Mouse (Mus musculus) kidney, postnatal 0 days (tissue): ENCODE data around the gene Rnf121. TPM values are rescaled to one million over a fixed set of nuclear protein-coding genes. Genes with fewer than 3 reads are reported as not detected.
A peak's percentile ranks its signal among the peaks of the same experiment; 100 is the strongest.

ENCODE experiments used
- ATAC-seq: fragments of 200-750 bp; cut with Nextera tagmentation; replicated peaks from 2 replicates; pipeline ENCODE4 v1.8.0; 2017; ENCODE audit warnings: low read depth, moderate number of reproducible peaks, moderate TSS enrichment, moderate library complexity; ENCODE audit not compliant: low FRiP score
- DNase-seq: peaks from one replicate; pipeline ENCODE4 v3.0.0-alpha.2; 2016; ENCODE audit warnings: low spot score
- H3K27ac ChIP-seq: fragments of 300-500 bp; sonication (generic); 2 replicates; pipeline ENCODE4 v1.5.1; 2014; ENCODE audit warnings: mild to moderate bottlenecking
- H3K27me3 ChIP-seq: fragments of 300-500 bp; sonication (generic); 2 replicates; pipeline ENCODE4 v1.6.1; 2014; ENCODE audit warnings: low read length, mixed read lengths; ENCODE audit not compliant: insufficient read depth
- H3K36me3 ChIP-seq: fragments of 300-500 bp; sonication (generic); 2 replicates; pipeline ENCODE4 v1.6.1; 2014; ENCODE audit warnings: low read length, mixed read lengths; ENCODE audit not compliant: insufficient read depth
- H3K4me1 ChIP-seq: fragments of 300-500 bp; sonication (generic); replicated peaks from 2 replicates; pipeline ENCODE4 v1.6.1; 2014; ENCODE audit warnings: antibody characterized with exemption, low read length, mixed read lengths; ENCODE audit not compliant: insufficient read depth
- H3K4me2 ChIP-seq: fragments of 300-500 bp; sonication (generic); 2 replicates; pipeline ENCODE4 v1.6.1; 2014; ENCODE audit warnings: mild to moderate bottlenecking, low read length, moderate library complexity, mixed read lengths
- H3K4me3 ChIP-seq: fragments of 300-500 bp; sonication (generic); replicated peaks from 2 replicates; pipeline ENCODE4 v1.5.1; 2014; ENCODE audit warnings: low read depth, low read length
- H3K9ac ChIP-seq: fragments of 300-500 bp; sonication (generic); 2 replicates; pipeline ENCODE4 v1.6.1; 2014; ENCODE audit warnings: low read depth, low read length
- H3K9me3 ChIP-seq: fragments of 300-500 bp; sonication (generic); replicated peaks from 2 replicates; pipeline ENCODE4 v1.6.1; 2016; ENCODE audit warnings: low read length, inconsistent platforms, mixed read lengths
- CTCF ChIP-seq: IDR thresholded peaks from 2 replicates; pipeline ENCODE4 v1.5.1; 2016; ENCODE audit warnings: antibody characterized with exemption, low read depth, mild to moderate bottlenecking, moderate library complexity
- WGBS: fragments of 180-500 bp; shearing (Covaris S2); extraction: QIAGEN DNeasy Blood & Tissue Kit; methylation state at CpG from one replicate; pipeline ENCODE4 v1.1.7; 2014; 5-methylcytosine and 5-hydroxymethylcytosine counted together
- polyA plus RNA-seq: library from polyadenylated mRNA; unstranded; fragments of >200 nt; fragmentation: Nextera tagmentation; extraction: Ambion mirVana; gene quantifications from 2 replicates; pipeline ENCODE4 v1.2.1, GENCODE M21; 2015

The Rnf121 gene
- polyA plus RNA-seq, 1 experiment from 2014 or later: 24.8 TPM

DNA sequence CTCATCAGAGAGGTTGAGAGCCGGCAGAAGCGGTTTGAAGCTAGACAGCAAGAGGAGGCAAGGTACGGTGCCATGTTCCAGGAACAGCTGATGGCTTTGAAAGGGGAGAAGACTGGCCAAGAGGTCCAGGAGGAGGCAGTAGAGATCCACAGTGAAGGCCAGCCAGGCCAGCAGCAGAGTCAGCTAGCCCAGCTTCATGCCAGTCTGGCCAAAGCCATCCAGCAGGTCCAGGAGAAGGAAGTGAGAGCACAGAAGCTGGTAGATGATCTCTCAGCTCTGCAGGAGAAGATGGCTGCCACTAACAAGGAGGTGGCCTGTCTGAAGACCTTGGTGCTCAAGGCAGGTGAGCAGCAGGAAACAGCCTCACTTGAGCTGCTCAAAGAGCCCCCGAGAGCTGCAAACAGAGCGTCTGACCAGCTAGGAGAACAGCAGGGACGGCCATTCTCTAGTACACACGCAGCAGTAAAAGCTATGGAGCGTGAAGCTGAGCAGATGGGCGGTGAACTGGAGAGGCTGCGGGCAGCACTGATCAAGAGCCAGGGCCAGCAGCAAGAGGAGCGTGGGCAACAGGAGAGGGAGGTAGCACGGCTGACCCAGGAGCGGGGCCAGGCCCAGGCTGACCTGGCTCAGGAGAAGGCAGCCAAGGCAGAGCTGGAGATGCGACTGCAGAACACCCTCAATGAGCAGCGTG is 65.7 kb downstream of the Rnf121 start:
- H3K27ac ChIP-seq: peak overlapping the region; percentile 70
- peaks cover 73% of the 10 kb centered on the region for H3K36me3 ChIP-seq
- H3K9me3 ChIP-seq: no peaks in the 10 kb centered on the region
- H3K4me3 ChIP-seq: no peak overlapping the region
- H3K4me2 ChIP-seq: no peak overlapping the region
- WGBS: 55% methylated on average over 15 of the region's 15 CpGs
- no peaks in the 10 kb centered on the region for H3K27me3 ChIP-seq
- no peaks in the 10 kb centered on the region; the same call in 1 of the 2 replicates for H3K4me1 ChIP-seq
- 0 out of 2 replicates have a peak overlapping the region, but pooled peaks have one; percentile 31 for H3K9ac ChIP-seq
- DNase-seq: peak; percentile 65
- peak; percentile 60; the same call in 1 of the 2 replicates for ATAC-seq
- TF ChIP-seq CTCF: peak; percentile 30; the same call in 1 of the 2 replicates

GRCm38 (mm10) chr7:101998194-101998927 is 66.9 kb downstream of the Rnf121 start:
- Histone ChIP-seq H3K27ac (0 out of 2 replicates have a peak overlapping the region, but pooled peaks have one; percentile 0), H3K9ac (no peak overlapping the region), H3K4me1 (no peaks in the 10 kb centered on the region; the same call in 1 of the 2 replicates), H3K4me3 (no peak overlapping the region), H3K36me3 (peaks cover 85% of the 10 kb centered on the region), H3K9me3 (no peaks in the 10 kb centered on the region), H3K4me2 (no peak overlapping the region), H3K27me3 (no peaks in the 10 kb centered on the region)
- TF ChIP-seq CTCF: peak; percentile 93
- WGBS: 40% methylated on average over 14 of the region's 14 CpGs
- DNase-seq (peak; percentile 88), ATAC-seq (peak; percentile 60)

DNA sequence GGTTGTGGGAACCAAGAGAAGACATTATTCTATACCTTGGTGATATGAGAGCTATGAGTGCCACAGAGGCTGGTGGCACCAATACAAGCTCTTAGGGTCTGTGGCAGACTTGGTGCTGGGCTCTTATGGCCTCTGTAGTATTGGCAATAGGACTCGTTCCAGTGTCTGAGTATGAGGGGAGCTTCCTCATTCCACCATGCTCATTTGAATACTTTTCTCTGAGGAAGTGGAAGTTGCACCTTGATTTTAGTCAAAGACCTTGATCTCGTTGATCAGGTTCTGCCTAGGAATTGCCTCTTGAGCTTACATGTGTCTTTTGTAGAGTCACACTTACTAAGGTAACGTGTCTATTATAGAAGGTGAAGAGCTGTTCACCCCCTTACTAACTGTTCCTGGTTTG is 71.0 kb downstream of the Rnf121 start:
- H3K4me3 ChIP-seq: no peak overlapping the region
- H3K27ac ChIP-seq: no peak overlapping the region
- no peak for TF ChIP-seq CTCF
- no peak overlapping the region for H3K9ac ChIP-seq
- 82% methylated on average over 3 of the region's 3 CpGs for WGBS
- peaks cover 78% of the 10 kb centered on the region for H3K36me3 ChIP-seq
- no peaks in the 10 kb centered on the region for H3K27me3 ChIP-seq
- no peak overlapping the region for H3K4me2 ChIP-seq
- no peak for DNase-seq
- no peaks in the 10 kb centered on the region for H3K9me3 ChIP-seq
- H3K4me1 ChIP-seq: no peaks in the 10 kb centered on the region; the same call in 1 of the 2 replicates
- no peak for ATAC-seq

DNA sequence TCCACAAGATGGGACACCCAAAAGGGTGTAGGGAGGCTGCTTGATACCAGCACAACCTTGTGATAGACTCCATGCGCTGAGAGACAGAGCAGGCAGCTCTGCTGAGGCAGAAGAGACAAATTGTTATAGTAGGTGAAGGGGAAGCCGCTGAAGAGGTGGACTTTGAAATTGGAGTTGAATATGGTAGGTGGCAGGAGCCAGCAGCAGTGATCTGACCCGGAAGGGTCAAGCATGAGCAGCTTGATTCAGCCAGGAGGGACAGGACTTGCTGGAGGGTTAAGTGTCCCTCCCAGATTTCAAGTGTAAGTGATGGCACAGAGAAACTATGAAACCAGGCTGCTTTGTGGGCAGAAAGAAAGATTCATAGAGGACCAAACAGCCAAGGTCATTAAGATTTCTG is 80.2 kb downstream of the Rnf121 start:
- Histone ChIP-seq H3K4me1 (no peaks in the 10 kb centered on the region), H3K4me2 (no peak overlapping the region), H3K9me3 (no peaks in the 10 kb centered on the region), H3K9ac (no peak overlapping the region), H3K27ac (no peak overlapping the region), H3K4me3 (no peak overlapping the region), H3K36me3 (peaks cover 38% of the 10 kb centered on the region), H3K27me3 (no peaks in the 10 kb centered on the region)
- TF ChIP-seq CTCF: no peak
- peak; percentile 62; the same call in 1 of the 2 replicates for ATAC-seq
- 56% methylated on average over 3 of the region's 3 CpGs for WGBS
- DNase-seq: peak; percentile 40

DNA sequence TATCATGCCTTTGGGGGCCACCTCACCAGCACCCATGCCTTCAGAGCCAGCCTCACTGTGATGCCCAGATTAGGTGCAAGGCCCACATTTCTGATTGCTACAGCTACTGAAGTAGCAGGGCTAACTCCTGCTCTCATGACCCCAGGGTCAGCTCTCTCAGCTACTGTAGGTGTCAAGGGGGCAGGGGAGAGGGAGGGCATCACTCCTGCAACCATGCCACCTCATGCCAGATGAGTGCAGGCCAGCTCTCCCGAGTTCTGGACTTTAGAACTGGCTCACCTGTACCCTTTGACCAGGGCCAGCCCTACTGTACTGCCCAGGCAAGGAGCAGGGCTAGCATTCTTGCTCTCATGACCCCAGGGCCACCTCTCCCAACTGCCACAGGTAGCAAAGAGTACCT is 82.5 kb downstream of the Rnf121 start:
- H3K4me2 ChIP-seq: no peak overlapping the region
- 74% methylated on average over 1 of the region's 1 CpGs for WGBS
- DNase-seq (no peak), ATAC-seq (peak; percentile 75)
- TF ChIP-seq CTCF: no peak
- H3K4me3 ChIP-seq: no peak overlapping the region
- H3K9me3 ChIP-seq: no peaks in the 10 kb centered on the region
- H3K4me1 ChIP-seq: no peaks in the 10 kb centered on the region
- H3K27ac ChIP-seq: no peak overlapping the region
- peaks cover 22% of the 10 kb centered on the region for H3K36me3 ChIP-seq
- H3K9ac ChIP-seq: no peak overlapping the region
- no peaks in the 10 kb centered on the region for H3K27me3 ChIP-seq

DNA sequence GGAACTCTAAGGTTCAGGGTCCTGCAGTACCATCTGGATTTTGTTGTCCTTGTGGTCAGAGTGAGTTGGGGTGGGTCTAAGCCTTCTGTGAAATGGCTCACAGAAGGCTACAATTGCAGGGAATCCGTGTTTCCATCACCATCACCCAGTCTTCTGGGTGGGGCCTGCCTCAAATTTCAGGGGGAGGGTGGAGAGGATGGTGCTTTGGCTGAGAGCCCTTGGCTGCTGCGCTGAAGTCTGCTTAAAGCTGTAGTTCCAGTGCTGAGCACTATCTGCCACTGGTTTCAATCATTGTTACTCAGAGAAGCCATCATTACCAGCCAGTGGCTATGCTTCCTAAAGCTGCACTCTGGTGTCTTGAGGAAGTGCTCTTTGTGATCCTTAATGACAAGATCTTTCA is 90.8 kb downstream of the Rnf121 start:
- Histone ChIP-seq H3K4me2 (no peak overlapping the region), H3K4me1 (peaks cover 21% of the 10 kb centered on the region), H3K4me3 (no peak overlapping the region), H3K27ac (no peak overlapping the region), H3K36me3 (0 out of 2 replicates have a peak, but pooled peaks cover 3% of the 10 kb centered on the region), H3K9ac (no peak overlapping the region), H3K9me3 (no peaks in the 10 kb centered on the region), H3K27me3 (no peaks in the 10 kb centered on the region)
- ATAC-seq: no peak
- no peak for TF ChIP-seq CTCF
- WGBS: 15% methylated on average over 2 of the region's 2 CpGs
- peak; percentile 40 for DNase-seq
